Mouse (Mus musculus) heart, embryonic 12.5 days (tissue): ENCODE measurements around the gene Gm3002. TPM values are rescaled to one million over a fixed set of nuclear protein-coding genes. Genes with fewer than 3 reads are reported as not detected.
"Not testable (repeated sequence)": the region's sequence is repeated elsewhere in the genome, so short reads cannot be mapped to it uniquely, and the experiment has no call there.

Experiments used
- ATAC-seq: fragments of 200-750 bp; cut with Nextera tagmentation; 2 replicates; pipeline ENCODE4 v1.8.0; 2017; ENCODE audit warnings: moderate TSS enrichment, moderate library complexity; ENCODE audit not compliant: insufficient number of reproducible peaks, low FRiP score
- H3K27ac ChIP-seq: fragments of 300-500 bp; sonication (generic); 2 replicates; pipeline ENCODE4 v1.5.1; 2016; ENCODE audit warnings: mild to moderate bottlenecking, moderate library complexity; ENCODE audit not compliant: poor library complexity, severe bottlenecking
- H3K27me3 ChIP-seq: fragments of 300-500 bp; sonication (generic); replicated peaks from 2 replicates; pipeline ENCODE4 v1.6.1; 2016; ENCODE audit warnings: mild to moderate bottlenecking, moderate library complexity
- H3K36me3 ChIP-seq: fragments of 300-500 bp; sonication (generic); 2 replicates; pipeline ENCODE4 v1.6.1; 2016; ENCODE audit warnings: mild to moderate bottlenecking, moderate library complexity
- H3K4me1 ChIP-seq: fragments of 300-500 bp; sonication (generic); replicated peaks from 2 replicates; pipeline ENCODE4 v1.6.1; 2016; ENCODE audit warnings: mild to moderate bottlenecking
- H3K4me2 ChIP-seq: fragments of 300-500 bp; sonication (generic); 2 replicates; pipeline ENCODE4 v1.6.1; 2016; ENCODE audit warnings: mild to moderate bottlenecking, moderate library complexity
- H3K4me3 ChIP-seq: fragments of 300-500 bp; sonication (generic); 2 replicates; pipeline ENCODE4 v1.5.1; 2016; ENCODE audit warnings: mild to moderate bottlenecking
- H3K9ac ChIP-seq: fragments of 300-500 bp; sonication (generic); 2 replicates; pipeline ENCODE4 v1.6.1; 2016; ENCODE audit warnings: mild to moderate bottlenecking, moderate library complexity
- H3K9me3 ChIP-seq: fragments of 300-500 bp; sonication (generic); replicated peaks from 2 replicates; pipeline ENCODE4 v1.6.1; 2016; ENCODE audit warnings: mild to moderate bottlenecking, moderate library complexity
- WGBS: fragments of 180-500 bp; shearing (Covaris S2); methylation state at CpG from one replicate; pipeline ENCODE4 v1.1.7; 2016; 5-methylcytosine and 5-hydroxymethylcytosine counted together
- polyA plus RNA-seq: library from polyadenylated mRNA; unstranded; fragments of >200 nt; fragmentation: Nextera tagmentation; extraction: Ambion mirVana; gene quantifications from 2 replicates; pipeline ENCODE4 v1.2.1, GENCODE M21; 2016

Gene Gm3002
- polyA plus RNA-seq, result 3.6 and 4.1 TPM in 2 replicates

- H3K4me3 ChIP-seq, H3K9me3 ChIP-seq, H3K4me2 ChIP-seq, H3K36me3 ChIP-seq, H3K27me3 ChIP-seq, H3K27ac ChIP-seq, H3K4me1 ChIP-seq, H3K9ac ChIP-seq, ATAC-seq: not testable (repeated sequence)
- WGBS, result no CpG with 5 or more reads among the region's 31 CpGs
Observed at GRCm38 (mm10) chr14:3809774-3810173, at the start of gene Gm3002. Gene Gm3002, plus strand, starts transcription at chr14:3810074.

- not testable (repeated sequence) for H3K27ac ChIP-seq, ATAC-seq, H3K4me2 ChIP-seq, H3K27me3 ChIP-seq, H3K9me3 ChIP-seq, H3K9ac ChIP-seq, H3K4me3 ChIP-seq, H3K36me3 ChIP-seq, H3K4me1 ChIP-seq
- WGBS, result no CpG with 5 or more reads among the region's 2 CpGs
Observed at GRCm38 (mm10) chr14:3845945-3846344, 36.1 kb downstream of the Gm3002 start, which contains the start of gene Gm3033. Gene Gm3033, plus strand, starts transcription at chr14:3846245.

DNA sequence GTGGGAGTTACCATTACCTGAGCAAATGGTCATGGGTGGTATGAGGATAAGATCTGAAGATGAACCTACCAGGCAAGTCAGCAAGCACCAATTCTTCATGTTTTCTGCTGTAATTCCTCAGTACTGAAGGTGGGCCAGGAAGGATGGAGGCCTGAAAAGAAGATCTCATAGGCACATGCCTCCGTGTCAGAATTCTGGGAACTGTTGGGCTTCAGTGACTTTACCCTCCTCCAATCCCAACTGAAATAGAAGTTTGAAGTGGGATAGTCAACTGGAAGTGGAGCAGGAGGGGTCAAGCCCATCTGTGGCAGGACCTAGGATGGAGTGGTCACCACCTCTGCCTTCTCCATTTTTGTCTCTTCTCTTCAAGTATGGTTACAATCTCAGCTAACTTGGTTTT lies 74.0 kb downstream of the Gm3002 start, which contains the start of gene Gm2916:
Gene Gm2916 (plus strand): TSS at position 301 of the 400 bp plus-strand sequence.
- no CpG with 5 or more reads among the region's 1 CpGs for WGBS

DNA sequence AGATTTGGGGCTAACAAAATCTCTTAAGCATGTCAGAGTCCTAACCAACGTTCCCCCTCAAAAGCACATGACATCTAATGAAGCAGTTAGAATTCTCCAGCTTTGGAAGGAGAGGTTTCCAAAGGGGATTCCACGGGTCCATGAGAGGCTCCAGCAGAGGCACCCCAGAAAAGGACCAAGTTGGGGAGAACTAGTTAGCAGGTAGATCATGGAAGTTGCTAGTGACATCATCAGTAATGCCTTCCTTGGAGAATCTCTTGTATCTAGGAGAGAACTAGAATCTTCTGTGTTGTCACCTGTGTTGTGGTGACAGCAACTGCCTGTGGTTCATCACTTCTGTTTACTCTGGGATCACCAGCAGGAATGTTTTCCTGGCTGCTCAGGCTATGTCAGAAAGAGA lies 121.6 kb downstream of the Gm3002 start, which contains the start of gene Gm3029:
Gene Gm3029 (plus strand): TSS at position 301 of the 400 bp plus-strand sequence.
- not testable (repeated sequence) for H3K9me3 ChIP-seq, H3K27me3 ChIP-seq, H3K4me1 ChIP-seq, H3K9ac ChIP-seq, H3K27ac ChIP-seq, ATAC-seq, H3K4me2 ChIP-seq, H3K4me3 ChIP-seq, H3K36me3 ChIP-seq
- WGBS, result 57% methylated on average over 1 of the region's 2 CpGs

More for the DNA sequence above, 74.0 kb downstream of the Gm3002 start, which contains the start of gene Gm2916:
- not testable (repeated sequence) for H3K9ac ChIP-seq, H3K27ac ChIP-seq, H3K9me3 ChIP-seq, H3K36me3 ChIP-seq, ATAC-seq, H3K4me2 ChIP-seq, H3K27me3 ChIP-seq, H3K4me3 ChIP-seq, H3K4me1 ChIP-seq

- not testable (repeated sequence) for H3K27ac ChIP-seq, H3K27me3 ChIP-seq, ATAC-seq, H3K4me1 ChIP-seq, H3K36me3 ChIP-seq, H3K9me3 ChIP-seq, H3K9ac ChIP-seq, H3K4me2 ChIP-seq, H3K4me3 ChIP-seq
- no CpG with 5 or more reads among the region's 2 CpGs for WGBS
Observed at GRCm38 (mm10) chr14:3963247-3963646, 153.4 kb downstream of the Gm3002 start, which contains the start of gene Gm3095. Gene Gm3095, plus strand, starts transcription at chr14:3963547.

GRCm38 (mm10) chr14:3998094-3998493 lies 188.2 kb downstream of the Gm3002 start, which contains the start of gene Gm3099:
Gene Gm3099, plus strand, starts transcription at chr14:3998394.
- not testable (repeated sequence) for H3K27ac ChIP-seq, ATAC-seq, H3K4me1 ChIP-seq, H3K9ac ChIP-seq, H3K36me3 ChIP-seq, H3K27me3 ChIP-seq, H3K9me3 ChIP-seq, H3K4me2 ChIP-seq, H3K4me3 ChIP-seq
- 50% methylated on average over 1 of the region's 3 CpGs for WGBS

Other genes with a start within 250 kb of the Gm3002 start
- not detected in 2 replicates for gene Gm3012, start 175.6 kb upstream of the Gm3002 start, polyA plus RNA-seq
- 7.4 and 8.2 TPM in 2 replicates for gene Gm3020, start 158.0 kb upstream of the Gm3002 start, polyA plus RNA-seq
- not detected in 2 replicates for gene Gm3043, start 121.3 kb upstream of the Gm3002 start, polyA plus RNA-seq
- gene Gm3033, start 36.2 kb downstream of the Gm3002 start, polyA plus RNA-seq, result not detected in 2 replicates
- 0.54 TPM in 1 of 2 replicates, not detected in the other for gene Gm2916, start 74.1 kb downstream of the Gm3002 start, polyA plus RNA-seq
- gene Gm3029, start 121.7 kb downstream of the Gm3002 start, polyA plus RNA-seq, result 0.23 and 0.32 TPM in 2 replicates
- 0.60 and 1.0 TPM in 2 replicates for gene Gm3095, start 153.5 kb downstream of the Gm3002 start, polyA plus RNA-seq
- not detected in 2 replicates for gene Gm3099, start 188.3 kb downstream of the Gm3002 start, polyA plus RNA-seq
- 0.46 and 1.2 TPM in 2 replicates for gene Gm5796, start 213.9 kb downstream of the Gm3002 start, polyA plus RNA-seq